Mouse (Mus musculus): ENCODE data around the gene Plk1.

The Plk1 gene

DNA sequence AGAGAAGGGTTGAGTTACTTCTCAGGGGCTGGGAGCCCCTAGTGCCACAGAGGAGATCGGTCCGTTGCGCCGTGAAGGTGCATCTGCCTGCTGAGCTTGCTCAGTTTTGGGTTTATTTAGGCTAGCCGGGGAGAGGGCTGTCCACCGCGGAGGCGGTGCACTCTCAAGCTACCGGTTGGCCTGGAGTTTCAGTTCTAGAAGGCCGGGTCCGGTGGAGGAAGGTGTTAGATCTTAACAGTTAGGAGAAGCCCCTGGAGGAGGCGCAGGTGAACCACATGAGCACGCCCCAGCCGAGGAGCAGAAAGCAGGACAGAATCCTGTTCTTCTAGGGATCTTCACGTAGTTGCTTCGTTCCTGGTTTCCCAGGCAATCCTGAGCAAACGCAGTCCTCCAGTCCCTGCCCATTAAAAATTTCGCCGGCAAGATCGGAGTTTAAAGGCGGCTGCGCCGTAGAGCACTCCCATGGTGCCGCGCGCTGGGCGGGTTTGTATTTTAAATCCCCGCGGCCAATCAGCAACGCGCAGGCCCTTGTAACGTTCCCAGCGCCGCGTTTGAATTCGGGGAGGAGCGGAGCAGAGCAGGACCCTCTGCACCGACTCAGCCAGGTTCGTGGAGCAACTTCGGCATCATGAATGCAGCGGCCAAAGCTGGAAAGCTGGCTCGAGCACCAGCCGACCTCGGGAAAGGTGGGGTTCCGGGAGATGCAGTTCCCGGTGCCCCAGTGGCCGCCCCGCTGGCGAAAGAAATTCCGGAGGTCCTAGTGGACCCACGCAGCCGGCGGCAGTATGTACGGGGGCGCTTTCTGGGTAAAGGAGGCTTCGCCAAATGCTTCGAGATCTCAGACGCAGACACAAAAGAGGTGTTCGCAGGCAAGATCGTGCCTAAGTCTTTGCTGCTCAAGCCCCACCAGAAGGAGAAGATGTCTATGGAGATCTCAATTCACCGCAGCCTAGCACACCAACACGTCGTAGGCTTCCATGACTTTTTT is at the start of gene Plk1:
Gene Plk1 (plus strand): TSS at position 525 of the 988 bp plus-strand sequence.
- peak; percentile 75 for DNase-seq

DNA sequence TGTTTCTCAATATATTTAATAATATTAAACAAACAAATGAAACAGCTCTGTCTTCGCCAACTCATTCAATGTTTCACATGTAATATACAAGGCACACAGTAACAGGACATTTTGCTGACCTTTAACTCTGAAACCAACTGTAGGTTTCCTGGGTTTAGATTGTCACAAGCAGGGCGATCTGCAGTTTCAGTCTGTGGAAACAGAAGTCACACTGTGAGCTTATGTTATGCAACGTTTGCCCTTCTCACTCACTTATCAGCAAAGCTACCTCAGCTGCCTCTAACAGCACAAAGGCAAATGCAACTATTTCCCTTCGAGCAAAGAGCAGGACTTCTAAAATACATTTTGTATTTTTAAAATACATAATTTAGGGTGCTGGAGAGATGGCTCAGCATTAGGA is 35.7 kb upstream of the Plk1 start:
- DNase-seq, result no peak

DNA sequence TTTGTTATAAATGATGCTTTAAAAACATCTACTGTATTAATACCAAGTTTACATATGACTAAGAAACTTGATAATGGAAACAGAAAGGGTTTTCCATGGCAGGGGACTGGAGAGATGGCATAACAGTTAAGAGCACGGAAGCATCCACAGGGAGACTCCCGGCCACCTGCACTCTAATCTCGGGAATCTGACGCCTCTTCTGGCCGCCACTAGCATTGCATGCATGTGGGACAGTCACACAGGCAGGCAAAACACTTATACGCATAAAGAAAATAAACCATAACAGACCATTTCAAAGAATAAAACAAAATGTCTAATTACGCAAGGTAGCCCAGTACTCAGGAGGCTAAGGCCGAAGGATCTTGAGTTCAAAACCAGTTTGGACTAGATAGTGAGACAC is 33.6 kb upstream of the Plk1 start:
- no peak for DNase-seq

DNA sequence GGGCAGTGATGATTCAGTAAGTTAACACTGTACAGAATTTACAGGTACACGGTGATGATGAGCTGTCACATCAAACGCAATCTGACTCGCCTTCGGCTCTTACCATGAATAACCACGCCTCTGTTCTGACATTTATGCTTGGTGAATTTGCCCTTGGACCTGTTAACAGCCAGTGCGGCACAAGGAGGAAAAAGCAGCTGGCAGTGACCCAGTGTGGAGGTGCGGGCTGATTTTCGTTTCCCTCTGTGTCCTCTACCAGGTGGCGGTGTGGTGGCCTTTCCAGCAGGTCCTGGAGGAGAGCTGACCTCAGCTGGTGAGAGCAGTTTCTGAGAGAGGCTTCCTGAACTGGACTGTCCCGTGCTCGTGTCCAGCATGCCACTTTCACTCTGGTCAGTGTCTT is 32.3 kb upstream of the Plk1 start:
- peak; percentile 75 for DNase-seq

DNA sequence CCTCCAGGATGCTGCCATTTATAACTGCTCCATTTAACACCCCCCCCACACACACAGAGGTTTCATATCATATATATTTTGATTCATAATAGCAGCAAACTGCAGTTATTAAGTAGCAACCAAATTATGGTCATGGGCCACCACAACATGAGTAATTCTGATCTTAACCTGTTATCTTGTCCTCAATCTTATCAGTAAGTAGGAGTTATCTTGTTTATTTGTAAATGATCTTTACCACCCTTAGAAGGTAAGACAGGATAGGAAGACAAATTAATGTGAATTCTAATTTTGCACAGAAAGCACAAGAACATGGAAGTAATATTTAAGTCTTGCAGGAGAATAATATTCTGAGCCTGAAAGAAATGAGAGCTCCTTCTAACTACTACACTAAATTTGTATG is 27.4 kb upstream of the Plk1 start:
- DNase-seq, result no peak

DNA sequence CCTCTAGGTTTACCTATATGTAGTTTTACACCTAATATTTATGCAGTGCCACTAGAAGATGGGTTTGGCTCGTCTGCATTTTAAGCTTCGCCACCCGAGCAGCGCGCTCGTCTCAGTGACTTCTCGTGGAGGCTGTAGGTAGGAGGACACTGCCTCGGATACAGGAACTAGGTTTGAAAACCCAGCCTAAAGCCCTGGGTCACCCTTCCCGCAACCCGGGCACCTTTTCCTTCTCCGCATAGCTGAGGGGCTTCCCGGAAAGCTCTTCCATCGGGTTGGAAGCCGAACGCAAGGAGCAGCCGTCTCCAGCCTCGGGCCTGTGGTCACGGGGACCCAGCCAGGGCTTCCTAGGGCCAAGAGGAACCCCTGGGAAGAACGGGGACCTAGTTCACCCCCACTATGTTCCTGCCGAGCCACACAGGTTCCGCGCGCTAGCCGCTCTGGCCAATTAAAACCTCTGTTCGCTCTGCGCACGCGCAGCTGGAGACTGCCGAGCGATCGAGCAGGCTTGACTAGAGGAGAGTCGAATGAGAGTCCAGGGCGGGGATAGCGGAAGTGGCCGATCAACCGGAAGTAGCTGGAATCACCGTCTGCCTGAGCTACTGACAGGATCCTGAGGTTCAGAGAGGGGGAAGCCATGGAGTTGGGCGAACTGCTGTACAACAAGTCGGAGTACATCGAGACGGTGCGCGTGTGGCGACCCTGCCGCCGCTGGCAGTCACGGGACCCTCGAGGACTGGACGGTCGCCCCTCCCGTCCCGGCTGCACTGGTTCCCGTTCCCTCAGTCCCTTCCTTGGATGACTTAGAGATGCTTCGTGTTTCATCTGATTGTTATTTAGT is 26.5 kb upstream of the Plk1 start, which contains the start of the genes Palb2 and Dctn5:
Gene Palb2 (minus strand): TSS at position 489 of the 841 bp plus-strand sequence.
Gene Dctn5 (plus strand): TSS at position 545 of the 841 bp plus-strand sequence.
- peak; percentile 98 for DNase-seq

DNA sequence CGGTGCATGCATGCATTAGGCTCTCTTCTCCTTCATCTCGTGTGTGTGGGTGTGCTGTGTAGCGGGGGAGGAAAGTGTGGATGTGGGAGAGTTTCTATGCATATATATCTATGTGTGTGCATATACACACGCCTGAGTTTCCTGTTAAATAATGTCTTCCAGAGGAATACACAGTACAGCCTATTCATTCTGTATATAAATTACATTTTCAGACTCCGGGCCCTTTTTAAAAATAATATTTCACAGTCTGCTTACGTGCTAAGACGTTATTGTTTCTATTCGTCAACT is 26.0 kb upstream of the Plk1 start:
- no peak for DNase-seq

DNA sequence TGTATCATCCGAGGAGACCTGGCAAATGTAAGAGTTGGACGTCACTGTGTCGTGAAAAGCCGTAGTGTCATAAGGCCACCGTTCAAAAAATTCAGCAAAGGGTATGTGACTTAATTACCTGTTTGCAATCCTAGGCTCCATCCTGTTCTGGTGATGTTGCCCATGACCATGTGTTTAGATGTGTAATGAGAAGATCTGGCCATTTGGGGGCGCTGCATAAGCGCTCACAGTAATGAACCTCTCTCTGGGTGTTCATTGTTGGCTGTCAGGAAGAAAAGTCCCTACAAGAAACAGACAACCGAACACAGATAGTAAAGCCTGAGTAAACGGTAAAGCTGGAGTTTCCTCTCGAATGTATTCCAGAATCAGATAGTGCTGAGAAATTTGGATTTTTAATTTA is 24.2 kb upstream of the Plk1 start:
- peak; percentile 61 for DNase-seq

DNA sequence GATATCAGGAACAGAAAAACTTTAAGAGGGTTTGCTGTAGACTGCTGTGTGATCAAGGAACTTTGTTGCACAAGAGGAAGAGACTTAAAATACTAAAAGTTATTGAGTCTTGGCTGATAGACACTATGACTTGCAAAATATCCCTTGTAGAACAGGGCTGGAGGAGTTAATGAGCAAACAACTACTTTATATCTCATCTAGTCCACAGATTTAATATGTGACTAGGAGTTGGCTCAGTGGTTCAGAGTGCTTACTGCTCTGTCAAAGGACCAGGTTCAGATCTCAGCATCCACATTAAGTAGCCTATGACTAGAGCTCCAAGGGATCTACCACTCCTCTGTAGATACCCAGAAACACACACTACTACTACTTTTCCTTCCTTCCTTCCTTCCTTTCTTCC is 22.2 kb upstream of the Plk1 start:
- peak; percentile 78 for DNase-seq

DNA sequence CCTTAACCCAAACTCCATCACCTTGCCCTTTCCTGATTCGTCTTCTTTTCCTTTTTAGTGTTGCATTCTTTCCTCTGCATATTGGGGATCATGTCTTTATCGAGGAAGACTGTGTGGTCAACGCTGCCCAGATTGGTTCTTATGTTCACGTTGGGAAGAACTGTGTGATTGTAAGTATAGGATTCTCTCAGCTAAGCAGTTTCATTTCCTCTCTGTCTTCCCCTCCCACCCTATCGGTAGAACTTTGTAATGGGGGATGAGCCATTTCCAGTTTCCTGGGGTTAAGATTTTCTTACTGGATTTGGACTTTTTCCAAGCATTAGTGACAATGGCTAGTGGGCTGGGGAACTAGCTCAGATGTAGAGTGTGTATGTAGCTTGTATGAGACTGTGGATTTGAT is 21.0 kb upstream of the Plk1 start:
- no peak for DNase-seq

DNA sequence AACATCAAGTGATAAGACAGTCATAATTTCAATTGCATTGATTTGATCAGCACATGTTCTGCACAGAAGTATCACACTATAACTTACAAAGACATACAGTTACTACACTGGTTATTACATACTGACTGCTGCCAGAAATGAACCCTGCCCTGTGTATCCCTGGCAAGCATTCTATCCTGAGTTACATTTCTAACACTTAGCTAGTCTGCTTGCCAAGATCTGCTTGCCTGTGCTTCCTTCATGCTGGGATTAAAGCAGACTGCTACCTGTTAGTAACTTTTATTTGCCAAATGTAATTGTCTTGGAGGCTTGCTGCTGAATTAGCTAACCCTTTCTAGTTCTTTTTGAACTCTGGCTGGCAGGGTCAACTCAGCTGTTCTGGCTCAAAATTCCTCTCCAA is 18.2 kb upstream of the Plk1 start:
- peak; percentile 72 for DNase-seq

DNA sequence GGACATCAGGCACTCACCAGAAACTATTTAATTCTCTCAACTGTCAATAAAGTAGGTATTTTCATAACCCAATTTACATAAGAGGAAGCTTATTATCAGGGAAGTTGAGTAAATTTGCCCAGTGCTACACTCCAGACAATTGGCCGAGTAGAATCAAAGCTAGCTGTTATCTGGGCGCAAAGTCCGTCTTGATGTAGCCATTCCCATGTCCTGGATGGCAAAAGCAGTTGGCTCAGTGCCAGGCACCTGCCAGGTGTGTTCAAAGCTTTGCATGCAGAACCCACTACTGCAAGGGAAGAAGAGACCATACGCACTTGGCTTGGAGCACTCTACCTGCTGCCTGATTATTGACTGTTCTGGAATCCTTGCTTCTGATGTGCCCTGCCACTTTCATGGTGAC is 6.8 kb upstream of the Plk1 start:
- DNase-seq, result no peak

DNA sequence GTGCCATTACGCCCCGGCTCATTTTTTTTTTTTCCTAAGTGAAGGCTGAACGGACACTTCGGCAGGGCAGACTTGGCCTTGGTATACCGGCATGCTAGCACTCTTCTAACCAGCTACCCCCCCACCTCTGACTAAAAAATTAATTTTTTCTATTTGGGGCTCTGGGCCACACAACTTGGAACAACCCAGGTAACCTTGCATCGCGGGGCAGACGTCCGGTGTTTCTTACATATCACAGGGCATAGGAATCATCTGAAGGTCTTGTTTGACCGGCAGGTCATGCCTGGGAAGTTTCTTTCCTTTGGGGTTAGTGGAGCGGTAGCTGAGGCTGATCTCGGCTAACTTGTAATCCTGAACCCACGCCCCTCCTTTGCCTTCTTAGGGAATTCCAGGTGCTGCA is 751 bp upstream of the Plk1 start:
- DNase-seq, result no peak

DNA sequence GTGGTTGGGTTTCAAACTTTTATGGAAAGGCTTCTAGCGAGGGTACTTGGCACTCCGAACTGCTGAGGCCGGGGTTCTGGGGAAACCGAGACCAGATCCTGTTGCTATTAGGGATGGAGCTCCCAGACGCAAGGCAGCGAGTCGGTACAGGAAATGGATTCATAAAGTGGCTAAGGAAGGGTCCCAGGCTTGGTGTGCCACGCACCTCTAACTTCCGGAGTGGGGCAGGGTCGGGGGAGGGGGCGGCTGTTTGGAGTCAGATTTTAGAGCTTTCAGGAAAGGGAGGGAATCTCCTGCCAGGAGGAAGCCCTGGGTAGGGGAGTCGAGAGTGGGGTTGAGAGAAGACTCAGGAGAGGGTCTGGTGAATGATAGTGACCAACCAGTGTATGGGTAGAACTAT is 798 bp downstream of the Plk1 start:
- no peak for DNase-seq

DNA sequence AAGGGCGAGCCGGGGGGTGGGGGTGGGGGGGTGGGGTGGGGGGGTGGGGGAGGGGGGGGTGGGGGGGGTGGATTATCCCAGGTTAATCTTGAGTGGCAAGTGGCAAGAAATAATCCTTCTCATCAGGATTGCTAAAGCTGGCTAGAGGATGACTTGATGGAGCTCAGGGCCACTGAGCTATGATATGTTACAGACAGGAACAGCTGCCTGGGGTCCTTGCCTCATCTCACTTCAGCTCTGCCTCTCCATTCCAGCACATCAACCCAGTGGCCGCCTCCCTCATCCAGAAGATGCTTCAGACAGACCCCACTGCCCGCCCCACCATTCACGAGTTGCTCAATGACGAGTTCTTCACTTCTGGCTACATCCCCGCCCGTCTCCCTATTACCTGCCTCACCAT is 4.5 kb downstream of the Plk1 start:
- DNase-seq, result no peak

DNA sequence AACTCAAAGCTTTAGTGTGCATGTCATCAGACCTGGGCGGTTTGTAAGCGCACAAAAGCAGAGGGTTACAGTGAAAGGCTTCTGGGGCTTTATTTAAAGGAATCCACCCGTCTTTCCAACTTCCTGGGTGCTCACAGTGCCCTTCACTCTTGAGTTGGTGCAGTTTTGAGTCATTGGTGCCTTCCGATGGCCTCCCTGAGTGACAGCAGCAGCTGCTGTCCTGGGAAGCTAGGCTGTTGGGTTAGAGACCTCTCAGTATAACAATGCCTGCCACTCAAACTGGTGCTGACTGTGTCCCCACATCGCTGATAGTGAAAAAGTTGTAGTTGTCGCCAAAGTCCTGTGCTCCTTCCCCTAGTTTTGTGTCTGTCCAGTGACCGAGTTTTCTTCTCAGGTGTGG is 8.0 kb downstream of the Plk1 start:
- no peak for DNase-seq

DNA sequence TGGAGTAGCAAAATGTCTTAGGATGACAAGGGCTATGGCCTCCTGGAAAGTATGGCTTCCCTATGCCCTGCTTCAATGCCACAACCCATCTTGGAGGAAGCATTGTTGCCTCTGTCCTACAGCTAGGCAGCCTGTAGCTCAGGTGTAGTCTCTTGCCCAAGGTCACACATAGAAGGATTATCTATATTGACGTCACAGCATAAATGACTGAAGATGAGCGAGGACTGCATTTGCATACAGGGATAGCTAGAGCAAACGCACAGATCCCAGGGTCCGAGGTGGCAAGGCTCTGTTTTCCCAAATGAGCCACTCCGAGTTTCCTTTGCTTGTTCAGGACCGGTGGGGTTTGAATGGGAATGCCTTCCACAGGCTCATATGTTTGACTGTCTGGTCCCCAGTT is 11.5 kb downstream of the Plk1 start:
- DNase-seq, result no peak

DNA sequence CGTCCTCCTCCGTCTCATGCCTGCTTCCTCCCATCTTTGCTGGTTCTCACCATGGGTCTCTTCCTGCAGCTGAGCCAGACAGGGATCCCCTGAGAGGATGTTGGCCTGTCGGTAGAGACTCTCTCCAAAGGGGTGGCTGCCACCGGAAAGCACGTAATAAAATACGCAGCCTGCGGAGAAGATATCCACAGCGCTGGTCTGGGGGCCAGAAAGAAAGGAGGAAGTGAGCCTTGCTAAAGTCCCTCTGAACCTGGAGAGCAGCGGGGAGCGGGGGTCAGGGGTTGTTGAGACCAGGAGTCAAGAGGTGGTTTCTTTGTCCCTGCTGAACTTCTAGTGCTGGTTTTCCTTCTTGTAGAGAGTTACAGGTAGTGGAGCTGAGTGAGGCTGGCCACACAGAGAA is 12.4 kb downstream of the Plk1 start:
- DNase-seq, result no peak

DNA sequence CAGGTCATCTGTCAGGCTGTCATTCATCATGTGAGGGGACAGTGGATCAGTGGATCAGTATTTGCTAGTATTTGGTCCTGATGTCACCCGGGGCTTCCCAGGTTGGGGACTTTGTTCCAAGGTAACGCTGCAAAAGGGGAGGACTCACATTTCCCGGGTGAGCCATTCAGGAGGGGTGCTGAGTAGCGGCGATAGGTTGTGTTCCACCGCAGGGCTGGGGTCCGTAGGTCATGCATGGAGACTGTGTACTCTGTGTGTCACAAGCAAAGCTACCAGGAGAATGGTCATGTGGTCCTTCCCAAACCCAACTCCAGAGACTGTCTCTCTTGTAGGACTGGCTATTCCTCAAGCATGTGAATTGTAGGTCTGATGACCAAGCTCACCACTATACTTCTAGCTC is 21.5 kb downstream of the Plk1 start:
- DNase-seq, result no peak

DNA sequence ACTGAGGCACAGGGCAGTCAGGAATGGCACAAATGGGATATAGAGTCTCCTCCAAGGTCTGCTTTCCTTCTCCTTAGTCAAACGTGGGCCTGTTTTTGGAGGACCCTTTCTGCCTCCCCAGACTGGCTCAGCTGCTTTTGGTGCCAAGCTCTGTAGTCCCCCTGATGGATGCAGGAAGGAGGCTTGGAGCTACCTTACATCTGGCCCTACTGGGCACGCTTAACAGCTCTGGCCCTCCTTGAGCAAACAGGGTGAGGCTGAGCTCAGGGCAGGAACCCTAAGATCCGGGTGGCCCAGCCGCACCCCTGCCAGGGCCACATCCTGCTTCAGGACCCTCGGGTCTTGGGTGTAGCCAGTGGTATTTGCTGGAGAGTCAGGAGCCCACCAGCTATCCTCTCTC is 25.3 kb downstream of the Plk1 start:
- DNase-seq, result no peak

DNA sequence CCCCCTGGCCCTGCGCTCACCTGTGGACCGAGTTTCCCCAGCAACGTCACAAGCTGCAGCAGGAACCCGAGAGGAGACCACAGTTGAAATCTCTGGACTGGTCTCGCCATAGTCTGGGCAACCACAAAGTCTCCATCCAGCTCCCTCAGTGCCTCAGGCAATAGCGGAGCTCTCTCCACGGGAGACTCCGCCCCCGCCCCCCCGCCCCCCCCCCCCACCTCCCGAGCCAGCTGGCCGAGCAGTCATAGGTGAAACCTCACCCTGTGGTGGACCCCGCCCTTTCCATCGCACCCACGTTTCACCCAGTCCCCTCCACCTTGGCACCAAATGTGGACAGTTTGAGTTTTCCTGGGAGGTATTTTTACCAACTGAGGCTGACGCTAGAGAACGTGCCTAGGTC is 26.8 kb downstream of the Plk1 start, which contains the start of gene Ern2:
Gene Ern2 (minus strand): TSS at position 165 of the 400 bp plus-strand sequence.
- no peak for DNase-seq

DNA sequence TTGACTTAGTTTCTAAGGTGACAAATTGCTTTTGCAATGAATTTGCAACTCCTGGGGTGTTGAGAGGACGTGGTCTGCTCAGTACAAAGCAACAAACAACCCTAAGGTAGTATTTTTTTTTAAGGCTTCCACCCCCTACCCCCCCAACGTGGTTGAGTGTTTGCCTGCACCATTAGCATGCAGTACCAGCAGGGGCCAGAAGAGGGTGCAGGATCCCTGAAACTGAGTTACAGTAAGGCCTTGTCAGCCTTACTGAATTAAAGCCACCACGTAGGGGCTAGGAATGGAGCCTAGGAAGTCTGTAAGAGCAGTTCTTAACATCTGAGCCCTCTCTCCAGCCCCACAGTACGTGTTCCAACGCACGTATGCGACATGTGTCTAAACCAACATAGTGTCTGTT is 30.2 kb downstream of the Plk1 start:
- DNase-seq, result peak; percentile 44

DNA sequence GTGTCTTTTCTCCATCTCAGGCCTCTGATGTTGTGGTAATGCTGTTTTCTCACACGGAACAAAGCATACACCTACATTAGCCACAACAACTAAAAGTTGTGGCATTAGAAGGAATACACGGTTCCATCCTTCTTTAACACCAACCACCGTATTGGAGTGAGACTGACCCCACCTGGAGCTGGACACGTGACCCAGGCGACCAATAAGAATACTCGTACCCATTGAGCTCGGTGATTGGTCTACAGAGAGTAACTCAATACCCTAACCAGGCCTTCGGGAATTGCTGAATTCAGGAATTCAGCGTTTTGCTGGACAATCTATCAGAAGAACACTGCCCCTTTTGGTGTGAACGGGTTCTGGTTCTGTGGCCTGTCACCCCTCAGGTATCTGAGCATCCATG is 31.9 kb downstream of the Plk1 start:
- no peak for DNase-seq

DNA sequence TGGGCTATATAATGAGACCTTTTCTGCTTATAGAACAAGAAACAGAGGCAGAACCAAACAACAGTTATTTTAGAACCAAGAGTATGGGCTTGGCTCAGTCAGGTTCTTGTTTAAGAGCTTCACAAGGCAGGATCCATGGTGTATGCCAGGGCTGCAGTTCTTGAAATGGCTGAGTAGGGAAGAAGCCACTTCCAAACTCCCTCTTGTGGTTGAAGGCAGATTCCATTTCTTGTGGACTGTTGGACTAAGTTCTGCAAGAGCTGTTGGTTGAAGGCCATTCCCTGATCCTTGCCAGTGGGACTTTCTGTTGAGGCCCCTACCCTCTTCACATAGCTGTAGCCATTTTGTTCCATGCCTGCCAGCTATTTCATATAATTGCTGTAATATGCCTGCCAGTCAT is 34.7 kb downstream of the Plk1 start:
- peak; percentile 29 for DNase-seq

Measured in kidney, adult 9 months (tissue).